Mouse (Mus musculus) embryonic facial prominence, embryonic 11.5 days (tissue): Measurements from ENCODE around the gene Arhgap27. TPM values are rescaled to one million over a fixed set of nuclear protein-coding genes. Genes with fewer than 3 reads are reported as not detected.

ENCODE experiments used
- ATAC-seq: fragments of 200-750 bp; cut with Nextera tagmentation; replicated peaks from 2 replicates; pipeline ENCODE4 v1.8.0; 2017; ENCODE audit warnings: low read depth; ENCODE audit not compliant: insufficient number of reproducible peaks, low FRiP score, low TSS enrichment
- DNase-seq: peaks from one replicate; pipeline ENCODE4 v3.0.0-alpha.2; 2015; ENCODE audit warnings: low spot score
- H3K27ac ChIP-seq: fragments of 300-500 bp; sonication (generic); replicated peaks from 2 replicates; pipeline ENCODE4 v1.5.1; 2014; ENCODE audit warnings: mild to moderate bottlenecking, low read depth, low read length, control low read depth
- H3K27me3 ChIP-seq: fragments of 300-500 bp; sonication (generic); 2 replicates; pipeline ENCODE4 v1.6.1; 2014; ENCODE audit warnings: mild to moderate bottlenecking, low read length, moderate library complexity, mixed read lengths; ENCODE audit not compliant: control insufficient read depth, insufficient read depth
- H3K36me3 ChIP-seq: fragments of 300-500 bp; sonication (generic); replicated peaks from 2 replicates; pipeline ENCODE4 v1.6.1; 2014; ENCODE audit warnings: low read depth, mild to moderate bottlenecking, low read length, moderate library complexity, mixed read lengths; ENCODE audit not compliant: control insufficient read depth, insufficient read depth
- H3K4me1 ChIP-seq: fragments of 300-500 bp; sonication (generic); 2 replicates; pipeline ENCODE4 v1.6.1; 2014; ENCODE audit warnings: low read length, mixed read lengths; ENCODE audit not compliant: control insufficient read depth, insufficient read depth
- H3K4me2 ChIP-seq: fragments of 300-500 bp; sonication (generic); 2 replicates; pipeline ENCODE4 v1.6.1; 2014; ENCODE audit warnings: low read depth, mild to moderate bottlenecking, control low read depth, low read length, moderate library complexity
- H3K4me3 ChIP-seq: fragments of 300-500 bp; sonication (generic); 2 replicates; pipeline ENCODE4 v1.5.1; 2014; ENCODE audit warnings: low read depth, low read length, control low read depth
- H3K9ac ChIP-seq: fragments of 300-500 bp; sonication (generic); replicated peaks from 2 replicates; pipeline ENCODE4 v1.6.1; 2014; ENCODE audit warnings: mild to moderate bottlenecking, control low read depth, low read length
- H3K9me3 ChIP-seq: fragments of 300-500 bp; sonication (generic); replicated peaks from 2 replicates; pipeline ENCODE4 v1.6.1; 2016; ENCODE audit warnings: mild to moderate bottlenecking, low read length, inconsistent platforms, mixed read lengths; ENCODE audit not compliant: control insufficient read depth
- WGBS: fragments of 180-500 bp; shearing (Covaris S2); extraction: QIAGEN DNeasy Blood & Tissue Kit; methylation state at CpG from one replicate; pipeline ENCODE4 v1.1.7; 2014; 5-methylcytosine and 5-hydroxymethylcytosine counted together
- polyA plus RNA-seq: library from polyadenylated mRNA; unstranded; fragments of >200 nt; fragmentation: Nextera tagmentation; extraction: Ambion mirVana; gene quantifications from 2 replicates; pipeline ENCODE4 v1.2.1, GENCODE M21; 2014

Arhgap27 gene
- polyA plus RNA-seq, 1 experiment from 2014 or later, result 2.9 TPM

- no peak overlapping the region for H3K27ac ChIP-seq
- peaks cover 16% of the 10 kb centered on the region for H3K27me3 ChIP-seq
- DNase-seq, result no peak
- H3K4me1 ChIP-seq, result 0 out of 2 replicates have a peak, but pooled peaks cover 5% of the 10 kb centered on the region
- no peak for ATAC-seq
- 81% methylated on average over 7 of the region's 7 CpGs for WGBS
- no peak overlapping the region for H3K4me3 ChIP-seq
- no peak overlapping the region for H3K4me2 ChIP-seq
- H3K9me3 ChIP-seq, result no peaks in the 10 kb centered on the region
- H3K9ac ChIP-seq, result no peak overlapping the region
- no peaks in the 10 kb centered on the region for H3K36me3 ChIP-seq
Observed at GRCm38 (mm10) chr11:103338119-103338518, 25.4 kb downstream of the Arhgap27 start.

- ATAC-seq (no peak), DNase-seq (no peak)
- 95% methylated on average over 2 of the region's 2 CpGs for WGBS
- H3K4me1 ChIP-seq, result 0 out of 2 replicates have a peak, but pooled peaks cover 5% of the 10 kb centered on the region
- H3K27ac ChIP-seq, result no peak overlapping the region
- no peaks in the 10 kb centered on the region for H3K9me3 ChIP-seq
- H3K9ac ChIP-seq, result no peak overlapping the region
- H3K36me3 ChIP-seq, result no peaks in the 10 kb centered on the region
- H3K27me3 ChIP-seq, result peaks cover 23% of the 10 kb centered on the region
- H3K4me3 ChIP-seq, result no peak overlapping the region
- H3K4me2 ChIP-seq, result no peak overlapping the region
Observed at GRCm38 (mm10) chr11:103337180-103337579, 26.3 kb downstream of the Arhgap27 start.

GRCm38 (mm10) chr11:103335561-103335960 is 27.9 kb downstream of the Arhgap27 start:
- Histone ChIP-seq H3K9ac (no peak overlapping the region), H3K36me3 (no peaks in the 10 kb centered on the region), H3K27me3 (peaks cover 25% of the 10 kb centered on the region), H3K4me1 (0 out of 2 replicates have a peak, but pooled peaks cover 5% of the 10 kb centered on the region), H3K9me3 (no peaks in the 10 kb centered on the region), H3K4me3 (no peak overlapping the region), H3K4me2 (no peak overlapping the region), H3K27ac (no peak overlapping the region)
- WGBS, result 76% methylated on average over 5 of the region's 5 CpGs
- DNase-seq, result no peak
- no peak for ATAC-seq

- Histone ChIP-seq H3K27ac (no peak overlapping the region), H3K27me3 (peaks cover 25% of the 10 kb centered on the region), H3K4me2 (no peak overlapping the region), H3K4me3 (no peak overlapping the region), H3K9me3 (no peaks in the 10 kb centered on the region), H3K9ac (no peak overlapping the region), H3K36me3 (no peaks in the 10 kb centered on the region), H3K4me1 (0 out of 2 replicates have a peak, but pooled peaks cover 4% of the 10 kb centered on the region)
- 86% methylated on average over 9 of the region's 9 CpGs for WGBS
- DNase-seq (no peak), ATAC-seq (no peak)
Observed at GRCm38 (mm10) chr11:103334925-103335324, 28.6 kb downstream of the Arhgap27 start.

GRCm38 (mm10) chr11:103333719-103334398 is 29.6 kb downstream of the Arhgap27 start:
- H3K4me2 ChIP-seq, result 0 out of 2 replicates have a peak overlapping the region, but pooled peaks have one; percentile 17
- no peak overlapping the region; the same call in 1 of the 2 replicates for H3K4me3 ChIP-seq
- H3K9ac ChIP-seq, result no peak overlapping the region
- whole genome bisulfite sequencing, result 12% methylated on average over 40 of the region's 40 CpGs
- H3K27ac ChIP-seq, result no peak overlapping the region
- no peak for ATAC-seq
- DNase-seq, result peak; percentile 73
- H3K27me3 ChIP-seq, result peaks cover 25% of the 10 kb centered on the region
- no peaks in the 10 kb centered on the region for H3K36me3 ChIP-seq
- H3K9me3 ChIP-seq, result no peaks in the 10 kb centered on the region
- H3K4me1 ChIP-seq, result no peaks in the 10 kb centered on the region

- no peak for DNase-seq
- Histone ChIP-seq H3K4me2 (peak overlapping the region; percentile 37), H3K27ac (no peak overlapping the region), H3K4me1 (no peaks in the 10 kb centered on the region), H3K4me3 (peak overlapping the region; percentile 22), H3K9me3 (no peaks in the 10 kb centered on the region), H3K9ac (no peak overlapping the region; the same call in 1 of the 2 replicates), H3K36me3 (no peaks in the 10 kb centered on the region), H3K27me3 (peaks cover 25% of the 10 kb centered on the region)
- ATAC-seq, result 0 out of 2 replicates have a peak, but pooled peaks have one; percentile 21
- WGBS, result 25% methylated on average over 34 of the region's 34 CpGs
Observed at GRCm38 (mm10) chr11:103332890-103333651, 30.4 kb downstream of the Arhgap27 start.

- Histone ChIP-seq H3K4me1 (no peaks in the 10 kb centered on the region), H3K36me3 (no peaks in the 10 kb centered on the region), H3K27ac (no peak overlapping the region), H3K9me3 (no peaks in the 10 kb centered on the region), H3K4me2 (peak overlapping the region; percentile 37), H3K4me3 (peak overlapping the region; percentile 22; the same call in 1 of the 2 replicates), H3K9ac (no peak overlapping the region), H3K27me3 (peaks cover 25% of the 10 kb centered on the region)
- DNase-seq (peak; percentile 93), ATAC-seq (0 out of 2 replicates have a peak, but pooled peaks have one; percentile 45)
- 23% methylated on average over 18 of the region's 18 CpGs for WGBS
Observed at GRCm38 (mm10) chr11:103332186-103332889, 31.2 kb downstream of the Arhgap27 start.
